Mouse (Mus musculus) lung, embryonic 15.5 days (tissue): ENCODE data around the gene Arhgap28. TPM values are rescaled to one million over a fixed set of nuclear protein-coding genes. Genes with fewer than 3 reads are reported as not detected.

ENCODE experiments used
- ATAC-seq: fragments of 200-750 bp; cut with Nextera tagmentation; 2 replicates; pipeline ENCODE4 v1.8.0; 2017; ENCODE audit warnings: moderate number of reproducible peaks, borderline replicate concordance; ENCODE audit not compliant: low FRiP score, low TSS enrichment; ENCODE audit errors: extremely low read depth
- H3K27ac ChIP-seq: fragments of 300-500 bp; sonication (generic); 2 replicates; pipeline ENCODE4 v1.5.1; 2015; ENCODE audit warnings: moderate library complexity, mild to moderate bottlenecking, inconsistent platforms
- H3K27me3 ChIP-seq: fragments of 300-500 bp; sonication (generic); 2 replicates; pipeline ENCODE4 v1.6.1; 2015; ENCODE audit warnings: inconsistent platforms
- H3K36me3 ChIP-seq: fragments of 300-500 bp; sonication (generic); 2 replicates; pipeline ENCODE4 v1.6.1; 2015; ENCODE audit warnings: inconsistent platforms
- H3K4me1 ChIP-seq: fragments of 300-500 bp; sonication (generic); 2 replicates; pipeline ENCODE4 v1.6.1; 2015; ENCODE audit warnings: inconsistent platforms
- H3K4me2 ChIP-seq: fragments of 300-500 bp; sonication (generic); 2 replicates; pipeline ENCODE4 v1.6.1; 2015; ENCODE audit warnings: inconsistent platforms, mild to moderate bottlenecking, moderate library complexity
- H3K4me3 ChIP-seq: fragments of 300-500 bp; sonication (generic); 2 replicates; pipeline ENCODE4 v1.5.1; 2015; ENCODE audit warnings: mild to moderate bottlenecking, inconsistent platforms
- H3K9ac ChIP-seq: fragments of 300-500 bp; sonication (generic); 2 replicates; pipeline ENCODE4 v1.6.1; 2015; ENCODE audit warnings: inconsistent platforms
- H3K9me3 ChIP-seq: fragments of 300-500 bp; sonication (generic); 2 replicates; pipeline ENCODE4 v1.6.1; 2016; ENCODE audit warnings: inconsistent platforms
- WGBS: fragments of 180-500 bp; shearing (Covaris S2); methylation state at CpG from one replicate; pipeline ENCODE4 v1.1.7; 2015; 5-methylcytosine and 5-hydroxymethylcytosine counted together
- polyA plus RNA-seq: library from polyadenylated mRNA; unstranded; fragments of >200 nt; fragmentation: Nextera tagmentation; extraction: Ambion mirVana; gene quantifications from 2 replicates; pipeline ENCODE4 v1.2.1, GENCODE M21; 2015

Gene Arhgap28
- polyA plus RNA-seq, 1 experiment from 2014 or later: 47.2 TPM

DNA sequence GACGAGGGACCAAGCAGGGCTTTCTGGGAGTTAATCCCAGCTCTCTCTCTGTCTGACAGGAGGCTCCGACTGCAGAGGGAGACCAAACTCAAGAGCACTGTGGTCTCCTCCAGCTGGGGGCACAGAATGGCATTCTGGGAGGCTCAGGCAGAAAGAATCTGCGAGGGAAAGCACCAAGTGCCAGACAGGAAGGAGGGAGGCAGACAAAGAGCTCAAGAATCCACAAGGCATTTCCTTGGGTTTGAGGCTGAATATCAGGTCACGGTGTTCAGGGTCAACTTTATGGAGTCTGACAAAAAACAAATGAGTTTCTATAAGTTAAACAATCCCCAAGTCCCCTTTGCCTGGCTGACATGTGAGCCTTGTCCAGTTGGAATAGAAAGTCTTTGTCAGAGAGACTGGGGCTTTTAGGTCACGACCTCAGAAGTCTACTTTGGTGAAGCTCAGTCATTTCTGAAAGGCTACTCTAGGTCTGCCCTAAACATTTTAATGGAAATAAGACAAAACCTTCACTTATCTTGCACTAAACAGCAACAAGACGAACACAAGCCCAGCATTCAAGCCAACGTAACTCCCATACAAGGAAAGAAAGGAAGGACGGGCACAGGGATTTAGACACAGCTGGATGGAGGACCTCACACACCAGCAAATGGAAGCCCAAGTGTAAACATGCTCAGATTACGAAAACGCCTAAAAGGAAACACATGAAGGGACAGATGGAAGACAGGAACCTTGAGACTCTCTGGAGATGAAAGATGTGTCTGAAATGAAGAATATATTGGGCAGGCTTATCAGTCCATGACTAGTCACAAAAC, 47.8 kb downstream of the Arhgap28 start:
- Histone ChIP-seq H3K27me3 (no peaks in the 10 kb centered on the region), H3K4me2 (no peak overlapping the region), H3K27ac (peak overlapping the region; percentile 64), H3K36me3 (no peaks in the 10 kb centered on the region), H3K4me3 (no peak overlapping the region), H3K9me3 (no peaks in the 10 kb centered on the region), H3K4me1 (peaks cover 63% of the 10 kb centered on the region), H3K9ac (no peak overlapping the region)
- ATAC-seq: peak; percentile 56; the same call in 1 of the 2 replicates
- WGBS: 18% methylated on average over 10 of the region's 10 CpGs

DNA sequence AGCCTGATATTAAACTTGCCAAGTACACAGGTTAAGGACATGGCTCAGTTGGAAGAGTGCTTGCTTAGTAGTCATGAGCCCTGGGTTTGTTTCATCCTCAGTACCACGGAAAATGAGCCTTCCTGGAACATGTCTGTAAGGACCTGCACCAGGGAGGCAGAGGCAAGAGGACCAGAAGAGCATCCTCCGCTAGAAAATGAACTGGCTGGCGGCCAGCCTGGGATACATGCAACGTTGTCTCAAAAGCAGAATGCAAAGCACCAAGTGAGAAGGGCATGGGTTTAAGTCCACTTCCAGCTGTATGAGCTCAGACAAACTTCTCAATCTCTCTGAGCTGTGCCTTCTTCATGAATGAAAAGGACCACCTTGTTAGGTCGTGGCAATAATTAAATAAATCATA, 49.0 kb downstream of the Arhgap28 start:
- Histone ChIP-seq H3K4me1 (peaks cover 74% of the 10 kb centered on the region), H3K4me3 (no peak overlapping the region), H3K9me3 (no peaks in the 10 kb centered on the region), H3K27ac (no peak overlapping the region), H3K36me3 (no peaks in the 10 kb centered on the region), H3K4me2 (no peak overlapping the region; the same call in 1 of the 2 replicates), H3K27me3 (no peaks in the 10 kb centered on the region), H3K9ac (no peak overlapping the region)
- no peak for ATAC-seq
- 50% methylated on average over 5 of the region's 5 CpGs for WGBS

DNA sequence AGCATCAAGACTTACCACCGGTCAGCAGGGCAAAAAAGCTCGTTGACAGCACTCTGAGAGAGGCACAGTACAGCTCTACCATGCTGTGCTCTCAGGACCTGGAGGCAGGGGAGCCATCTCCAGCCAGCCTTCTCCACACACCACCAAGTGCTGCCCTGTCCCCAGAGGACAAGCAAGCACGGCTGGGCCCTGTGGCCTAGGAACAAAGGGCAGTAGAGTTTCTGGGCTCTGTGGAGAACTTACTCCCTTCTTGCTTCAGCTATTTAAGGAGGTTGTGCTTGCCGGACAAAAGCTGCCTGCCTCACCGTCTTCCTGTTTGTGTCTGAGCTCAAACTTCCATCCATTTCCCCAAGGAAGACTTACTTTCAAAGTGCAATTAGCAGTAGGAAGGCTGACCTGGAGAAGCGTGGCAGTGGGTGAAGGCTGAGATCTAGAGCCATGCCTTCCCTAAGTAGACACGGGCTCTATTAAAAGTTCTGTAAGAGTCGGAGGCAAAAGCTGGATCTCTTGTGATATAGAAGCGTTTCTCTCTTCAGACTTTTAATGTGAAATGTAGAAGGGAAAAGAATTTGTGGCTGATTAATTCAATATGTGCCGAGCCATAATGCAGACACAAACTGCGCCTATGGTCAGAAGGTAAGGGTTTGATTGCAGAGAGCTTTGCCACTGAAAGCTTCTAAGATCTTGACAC, 53.3 kb downstream of the Arhgap28 start:
- peak overlapping the region; percentile 30 for H3K4me3 ChIP-seq
- no peaks in the 10 kb centered on the region for H3K9me3 ChIP-seq
- H3K27me3 ChIP-seq: no peaks in the 10 kb centered on the region
- peaks cover 97% of the 10 kb centered on the region for H3K4me1 ChIP-seq
- peak overlapping the region; percentile 51 for H3K4me2 ChIP-seq
- peak; percentile 40; the same call in 1 of the 2 replicates for ATAC-seq
- peak overlapping the region; percentile 79 for H3K27ac ChIP-seq
- H3K36me3 ChIP-seq: no peaks in the 10 kb centered on the region
- H3K9ac ChIP-seq: peak overlapping the region; percentile 21
- 19% methylated on average over 11 of the region's 11 CpGs for WGBS

DNA sequence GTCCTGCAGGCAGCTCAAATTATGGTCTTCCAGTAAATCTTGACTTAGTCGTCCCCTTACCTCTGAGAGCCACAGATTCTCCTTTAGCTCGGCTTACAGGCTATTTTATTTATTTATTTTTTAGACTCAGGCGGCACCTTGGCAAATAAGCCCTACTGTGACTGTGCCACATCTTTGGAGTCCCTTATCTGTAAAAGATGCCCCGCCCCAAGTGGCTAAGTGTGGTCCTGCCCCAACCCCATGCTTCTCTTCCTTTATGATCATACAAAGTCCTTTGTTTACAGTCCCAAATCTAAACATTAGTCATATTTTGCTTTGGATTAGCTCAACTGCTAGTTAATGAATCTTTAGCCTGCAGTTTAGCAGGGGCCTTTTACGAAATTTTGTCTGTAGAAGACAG, 55.3 kb downstream of the Arhgap28 start:
- no peaks in the 10 kb centered on the region for H3K9me3 ChIP-seq
- H3K36me3 ChIP-seq: no peaks in the 10 kb centered on the region
- no peak overlapping the region for H3K4me3 ChIP-seq
- H3K27ac ChIP-seq: no peak overlapping the region
- 25% methylated on average over 5 of the region's 5 CpGs for WGBS
- no peak for ATAC-seq
- H3K27me3 ChIP-seq: no peaks in the 10 kb centered on the region
- H3K9ac ChIP-seq: no peak overlapping the region
- peaks cover 90% of the 10 kb centered on the region for H3K4me1 ChIP-seq
- H3K4me2 ChIP-seq: peak overlapping the region; percentile 51; the same call in 1 of the 2 replicates

DNA sequence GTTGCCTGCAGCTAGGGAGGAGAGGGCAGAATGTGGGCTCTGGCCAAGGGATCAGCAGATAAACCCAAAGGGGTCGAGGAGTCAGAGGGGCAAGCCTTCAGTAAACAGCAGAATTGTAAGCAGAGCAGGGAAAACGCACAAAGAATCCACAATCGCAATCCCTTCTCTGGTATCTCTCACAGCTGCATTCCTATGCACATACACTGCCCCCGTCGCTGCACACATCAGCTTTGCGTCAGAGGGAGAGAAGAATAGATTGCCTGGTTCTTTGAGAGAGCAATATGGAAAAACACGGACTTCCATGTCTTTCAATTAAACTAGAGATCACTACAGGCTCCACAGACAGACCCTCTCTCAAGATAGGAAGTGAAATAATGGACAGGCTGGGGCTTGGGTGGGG, 58.5 kb downstream of the Arhgap28 start:
- H3K9ac ChIP-seq: no peak overlapping the region
- no peak for ATAC-seq
- H3K9me3 ChIP-seq: no peaks in the 10 kb centered on the region
- H3K36me3 ChIP-seq: no peaks in the 10 kb centered on the region
- H3K4me3 ChIP-seq: no peak overlapping the region
- H3K27me3 ChIP-seq: no peaks in the 10 kb centered on the region
- H3K27ac ChIP-seq: 0 out of 2 replicates have a peak overlapping the region, but pooled peaks have one; percentile 39
- H3K4me1 ChIP-seq: peaks cover 62% of the 10 kb centered on the region
- 27% methylated on average over 7 of the region's 7 CpGs for WGBS
- peak overlapping the region; percentile 9; the same call in 1 of the 2 replicates for H3K4me2 ChIP-seq

DNA sequence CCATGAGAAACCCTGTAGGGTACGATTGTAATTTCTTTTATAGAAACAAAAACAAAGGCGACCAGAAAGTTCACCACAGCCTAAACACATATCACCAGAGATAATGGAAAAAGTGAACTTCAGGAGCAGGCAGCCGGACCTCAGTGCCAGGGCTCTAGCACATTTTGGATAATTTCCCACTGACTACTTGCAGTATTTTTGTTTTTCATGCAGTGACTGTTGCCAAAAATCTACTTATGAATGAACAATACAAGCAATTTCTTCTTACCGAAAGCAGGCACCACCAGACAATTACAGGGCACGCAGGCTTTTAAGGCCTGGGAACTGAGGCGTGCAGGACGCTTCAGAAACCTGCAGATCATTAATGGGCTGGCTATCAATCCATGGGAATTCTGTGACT, 59.7 kb downstream of the Arhgap28 start:
- H3K36me3 ChIP-seq: no peaks in the 10 kb centered on the region
- WGBS: 72% methylated on average over 7 of the region's 7 CpGs
- peaks cover 52% of the 10 kb centered on the region for H3K4me1 ChIP-seq
- H3K27me3 ChIP-seq: no peaks in the 10 kb centered on the region
- no peaks in the 10 kb centered on the region for H3K9me3 ChIP-seq
- no peak overlapping the region for H3K4me3 ChIP-seq
- no peak for ATAC-seq
- H3K9ac ChIP-seq: no peak overlapping the region
- H3K27ac ChIP-seq: no peak overlapping the region
- no peak overlapping the region for H3K4me2 ChIP-seq

DNA sequence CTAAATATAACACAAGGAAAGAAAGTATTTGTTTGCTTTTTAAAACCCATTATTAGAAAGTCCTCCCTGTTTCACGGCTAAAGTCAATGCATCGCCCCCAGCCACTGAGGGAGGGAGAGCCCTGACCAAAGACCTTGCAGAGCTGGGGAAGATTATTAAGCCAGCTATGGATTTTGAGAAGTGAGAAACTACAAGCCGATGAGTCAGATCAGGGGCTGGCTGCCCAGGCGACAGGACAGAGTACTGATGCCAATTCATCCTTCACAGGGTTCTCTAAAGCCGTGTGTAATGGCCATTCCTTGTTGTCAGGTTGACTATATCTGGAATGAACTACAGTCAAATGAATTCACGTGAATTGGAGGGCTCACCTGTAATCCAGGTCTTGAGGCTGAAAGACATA, 62.9 kb downstream of the Arhgap28 start:
- Histone ChIP-seq H3K9me3 (no peaks in the 10 kb centered on the region), H3K27ac (no peak overlapping the region), H3K4me1 (peaks cover 21% of the 10 kb centered on the region), H3K36me3 (no peaks in the 10 kb centered on the region), H3K4me3 (no peak overlapping the region), H3K27me3 (no peaks in the 10 kb centered on the region), H3K4me2 (no peak overlapping the region), H3K9ac (no peak overlapping the region)
- no peak for ATAC-seq
- WGBS: 83% methylated on average over 6 of the region's 6 CpGs

DNA sequence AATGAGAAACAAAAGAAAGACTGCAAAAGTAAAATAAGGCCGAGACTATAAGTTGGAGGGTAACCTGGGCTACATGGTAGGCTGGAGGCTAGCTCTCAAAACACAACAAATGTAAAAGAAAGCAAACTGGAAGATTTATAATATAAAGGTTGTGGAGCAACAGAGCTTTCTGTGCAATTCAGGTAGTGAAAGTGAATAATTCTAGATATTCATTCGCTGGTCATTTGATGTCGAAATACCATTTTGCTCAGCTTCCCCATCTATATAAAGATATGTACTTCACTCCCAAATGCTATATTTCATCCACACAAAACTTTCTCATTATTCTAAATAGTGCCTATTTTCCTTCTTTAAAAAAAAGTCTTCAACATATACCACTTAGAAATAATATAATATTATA, 66.9 kb downstream of the Arhgap28 start:
- 96% methylated on average over 3 of the region's 3 CpGs for WGBS
- Histone ChIP-seq H3K9me3 (no peaks in the 10 kb centered on the region), H3K27me3 (no peaks in the 10 kb centered on the region), H3K4me3 (no peak overlapping the region), H3K4me2 (no peak overlapping the region), H3K27ac (no peak overlapping the region), H3K4me1 (0 out of 2 replicates have a peak, but pooled peaks cover under 1% of the 10 kb centered on the region), H3K9ac (no peak overlapping the region), H3K36me3 (peaks cover 13% of the 10 kb centered on the region)
- ATAC-seq: no peak

DNA sequence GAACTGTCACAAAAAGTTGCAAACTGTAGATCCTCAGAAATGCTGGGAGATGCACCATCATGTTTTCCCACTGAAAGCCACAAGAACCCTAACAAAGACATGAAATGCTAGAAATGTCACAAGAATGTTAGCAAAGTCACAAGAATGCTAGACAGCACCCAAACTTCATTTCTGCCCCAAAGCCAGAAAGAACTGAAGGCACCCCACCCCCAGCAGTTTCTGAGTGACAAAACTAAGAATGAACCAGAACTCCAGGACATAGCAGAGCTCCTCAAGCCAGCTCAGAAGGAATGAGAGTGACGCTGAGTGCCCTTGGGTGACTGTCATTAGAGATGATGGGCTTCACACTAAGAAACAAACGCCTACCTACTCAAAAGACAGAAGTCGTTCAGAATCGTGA, 68.4 kb downstream of the Arhgap28 start:
- no peak for ATAC-seq
- no peak overlapping the region for H3K4me2 ChIP-seq
- H3K36me3 ChIP-seq: peaks cover 15% of the 10 kb centered on the region
- no peaks in the 10 kb centered on the region for H3K9me3 ChIP-seq
- H3K4me1 ChIP-seq: no peaks in the 10 kb centered on the region
- no peaks in the 10 kb centered on the region for H3K27me3 ChIP-seq
- no peak overlapping the region for H3K4me3 ChIP-seq
- 87% methylated on average over 4 of the region's 4 CpGs for WGBS
- H3K27ac ChIP-seq: no peak overlapping the region
- H3K9ac ChIP-seq: no peak overlapping the region

DNA sequence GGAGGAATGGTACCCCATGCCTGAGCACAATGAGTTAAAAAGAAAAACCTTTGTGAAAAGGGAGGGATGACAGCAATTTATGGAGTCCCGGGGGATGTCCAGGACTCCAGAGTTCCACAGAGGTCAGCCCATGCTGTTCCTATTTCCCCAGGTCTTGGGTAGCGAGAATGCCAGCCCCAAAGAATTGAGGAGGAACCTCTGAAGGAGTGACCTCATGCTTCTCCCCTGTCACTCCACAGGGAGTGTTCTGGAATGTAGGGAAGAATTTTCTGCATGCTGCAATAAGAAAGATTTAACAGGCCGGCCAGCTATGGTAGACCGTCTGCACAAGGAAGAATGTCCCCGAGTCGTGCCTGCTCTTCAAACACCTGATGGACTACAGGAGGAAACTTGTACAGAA, 72.5 kb downstream of the Arhgap28 start:
- H3K27me3 ChIP-seq: no peaks in the 10 kb centered on the region
- ATAC-seq: no peak
- no peak overlapping the region for H3K4me2 ChIP-seq
- no peaks in the 10 kb centered on the region for H3K9me3 ChIP-seq
- H3K27ac ChIP-seq: no peak overlapping the region
- H3K4me1 ChIP-seq: 0 out of 2 replicates have a peak, but pooled peaks cover 5% of the 10 kb centered on the region
- no peak overlapping the region for H3K9ac ChIP-seq
- H3K36me3 ChIP-seq: peaks cover 15% of the 10 kb centered on the region
- WGBS: 68% methylated on average over 6 of the region's 6 CpGs
- no peak overlapping the region for H3K4me3 ChIP-seq

DNA sequence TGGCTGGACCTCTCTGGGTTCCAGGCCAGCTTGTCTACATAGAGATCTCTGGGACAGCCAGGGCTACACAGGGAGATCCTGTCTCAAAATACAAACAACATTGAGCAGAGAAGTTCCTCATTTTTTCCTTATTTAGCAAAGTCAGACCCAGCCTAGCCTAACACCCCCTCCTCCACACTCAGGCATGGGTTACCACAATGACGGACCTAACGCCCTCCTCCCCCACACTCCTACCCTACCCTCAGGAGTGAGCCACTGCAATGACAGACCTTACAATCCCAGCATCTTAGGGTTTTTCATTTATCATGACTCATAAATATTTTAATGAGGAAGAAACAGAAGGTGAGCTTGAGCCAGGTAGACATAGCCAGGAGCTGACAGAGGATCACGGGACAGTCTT, 73.0 kb downstream of the Arhgap28 start:
- H3K4me3 ChIP-seq: no peak overlapping the region
- H3K4me2 ChIP-seq: no peak overlapping the region
- no peak overlapping the region for H3K9ac ChIP-seq
- no peak for ATAC-seq
- 80% methylated on average over 3 of the region's 3 CpGs for WGBS
- H3K36me3 ChIP-seq: peaks cover 15% of the 10 kb centered on the region
- H3K27ac ChIP-seq: no peak overlapping the region
- H3K27me3 ChIP-seq: no peaks in the 10 kb centered on the region
- no peaks in the 10 kb centered on the region for H3K9me3 ChIP-seq
- 0 out of 2 replicates have a peak, but pooled peaks cover 5% of the 10 kb centered on the region for H3K4me1 ChIP-seq

DNA sequence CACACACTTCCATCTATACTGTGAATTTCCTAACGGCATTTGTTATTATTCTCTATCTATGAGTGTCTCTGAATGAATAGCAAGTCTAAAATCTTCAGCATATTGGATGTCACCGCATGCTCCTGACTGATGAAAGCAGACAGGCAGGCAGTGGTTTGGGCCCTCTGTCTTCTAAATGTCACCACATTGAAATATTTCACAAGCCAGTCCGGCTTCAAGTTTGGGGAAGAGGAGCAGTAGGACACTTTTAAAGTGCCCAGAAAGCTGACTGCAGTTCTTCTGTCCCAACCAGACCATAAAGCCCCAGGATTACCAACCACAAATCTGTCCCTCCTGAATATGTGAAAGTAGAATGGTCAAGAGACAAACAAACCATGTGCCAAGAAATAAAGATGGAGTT, 73.5 kb downstream of the Arhgap28 start:
- Histone ChIP-seq H3K9ac (no peak overlapping the region), H3K27me3 (no peaks in the 10 kb centered on the region)

More for the DNA sequence above, 73.5 kb downstream of the Arhgap28 start:
- no peak overlapping the region for H3K4me3 ChIP-seq
- H3K36me3 ChIP-seq: peaks cover 15% of the 10 kb centered on the region
- no peaks in the 10 kb centered on the region for H3K9me3 ChIP-seq
- H3K27ac ChIP-seq: no peak overlapping the region
- no peak overlapping the region for H3K4me2 ChIP-seq
- no peak for ATAC-seq
- H3K4me1 ChIP-seq: 0 out of 2 replicates have a peak, but pooled peaks cover 5% of the 10 kb centered on the region
- 75% methylated on average over 3 of the region's 3 CpGs for whole genome bisulfite sequencing
